Mouse (Mus musculus) yolk sac, embryonic 10.5 days (tissue): ENCODE measurements around the gene Dlg2.

Source experiments
- DNase-seq: peaks from one replicate; pipeline ENCODE4 v3.0.0-alpha.2; 2017; ENCODE audit warnings: low spot score

Gene Dlg2

DNA sequence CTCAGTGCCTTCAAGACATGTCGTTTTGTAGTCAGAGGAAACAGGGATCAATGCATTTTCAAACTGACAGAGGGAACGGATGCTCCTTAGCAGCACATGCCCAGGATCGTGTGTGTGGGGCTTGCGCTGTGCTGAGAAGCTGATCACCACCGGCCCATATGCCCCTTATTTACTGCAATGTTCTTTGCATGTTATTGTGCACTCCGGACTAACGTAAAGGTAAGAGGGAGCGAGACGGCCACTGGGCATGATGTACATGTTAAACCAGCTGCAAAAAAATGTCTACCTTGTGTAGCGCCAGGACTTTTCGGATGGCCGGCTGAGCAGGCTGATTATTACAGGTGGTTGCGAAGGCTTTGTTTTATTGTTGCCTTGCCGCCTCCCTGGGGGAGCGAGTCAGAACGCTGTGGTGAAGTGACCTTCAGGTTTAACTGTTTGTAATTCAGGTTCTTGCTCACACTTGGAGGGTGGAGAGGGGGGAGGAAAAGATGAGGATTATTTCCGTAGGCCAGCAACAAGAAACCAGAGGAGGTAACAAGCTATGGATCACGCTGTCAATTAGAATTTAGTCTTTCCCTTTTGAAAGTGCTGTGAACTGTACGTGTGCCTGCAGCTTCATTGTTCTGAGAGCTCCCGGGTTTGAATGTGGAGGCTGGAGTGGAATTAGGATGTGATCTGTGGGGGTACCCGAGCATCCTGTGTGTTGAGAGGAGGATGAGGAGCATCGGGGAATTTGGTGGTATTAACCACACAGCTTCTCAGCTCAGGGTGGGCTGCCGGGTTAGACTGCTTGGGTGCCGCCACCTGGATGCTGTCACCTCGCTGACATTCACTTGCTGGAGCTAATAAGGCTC lies 614.6 kb downstream of the Dlg2 start:
- DNase-seq = no peak

GRCm38 (mm10) chr7:91096467-91096866 lies 620.0 kb downstream of the Dlg2 start:
- DNase-seq = no peak

- no peak for DNase-seq
Observed at GRCm38 (mm10) chr7:91098521-91098920, 622.0 kb downstream of the Dlg2 start.

GRCm38 (mm10) chr7:91109575-91109974 lies 633.1 kb downstream of the Dlg2 start:
- DNase-seq = no peak

GRCm38 (mm10) chr7:91132128-91132527 lies 655.7 kb downstream of the Dlg2 start:
- DNase-seq = no peak

DNA sequence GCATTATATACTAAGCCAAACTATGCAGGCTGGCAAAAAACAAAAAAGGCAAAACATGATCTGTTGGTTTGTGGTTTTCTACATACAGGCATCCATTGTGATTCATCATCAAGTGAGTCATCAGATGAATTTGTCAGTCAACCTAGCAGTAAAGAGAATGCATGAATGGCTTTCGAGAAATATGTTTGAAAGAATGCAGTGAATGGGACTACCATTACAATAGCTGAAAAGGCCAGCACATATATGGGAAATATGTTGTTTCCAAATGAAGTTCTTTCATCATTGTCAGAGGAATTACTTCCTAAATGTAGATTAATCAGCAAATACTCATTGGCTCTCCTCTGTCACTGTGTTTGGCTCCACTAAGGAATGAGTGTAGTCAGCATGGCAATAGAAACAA lies 677.6 kb downstream of the Dlg2 start:
- DNase-seq = no peak

DNA sequence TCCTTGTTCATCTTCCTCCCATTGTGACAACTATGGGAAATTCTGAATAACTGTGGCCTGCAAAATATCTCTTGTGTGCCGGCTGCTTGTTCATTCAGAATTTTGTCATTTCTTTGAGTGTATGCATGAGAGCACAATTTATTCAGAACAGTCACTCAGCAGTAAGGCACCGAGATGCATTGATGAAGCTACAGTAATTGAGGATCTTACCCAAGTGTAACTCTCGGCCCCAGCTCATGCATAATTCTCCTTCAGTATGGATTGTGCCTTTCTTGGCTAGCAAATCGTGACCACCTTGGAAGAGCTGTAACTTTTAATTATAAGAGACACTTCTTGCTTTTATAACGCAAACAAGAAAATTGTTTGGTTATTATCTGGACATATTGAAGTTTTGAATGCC lies 682.7 kb downstream of the Dlg2 start:
- DNase-seq = no peak

DNA sequence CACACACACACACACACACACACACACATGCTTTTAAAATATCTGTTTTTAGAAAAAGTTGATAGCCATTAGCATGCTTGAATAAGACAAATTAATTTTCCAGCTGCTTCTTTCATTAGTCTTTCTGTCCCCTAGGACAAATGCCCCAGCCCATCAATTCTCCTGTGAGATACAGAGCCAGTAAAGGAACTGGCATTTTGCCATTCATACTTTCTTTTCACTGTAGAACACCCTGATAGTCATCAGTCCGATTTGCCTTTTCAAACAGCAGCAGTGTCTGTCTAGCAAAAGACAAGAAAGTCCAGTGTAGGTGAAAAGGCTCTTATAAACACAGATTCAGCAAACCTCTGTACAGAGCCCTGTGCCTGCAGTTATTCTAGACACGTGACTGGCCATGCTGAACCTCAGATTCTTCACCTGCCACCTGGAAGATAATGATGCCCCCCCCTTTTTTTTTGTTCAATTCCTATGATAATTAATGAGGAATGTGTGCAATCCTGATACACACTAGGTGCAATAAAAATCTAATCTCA lies 685.2 kb downstream of the Dlg2 start:
- DNase-seq = no peak

DNA sequence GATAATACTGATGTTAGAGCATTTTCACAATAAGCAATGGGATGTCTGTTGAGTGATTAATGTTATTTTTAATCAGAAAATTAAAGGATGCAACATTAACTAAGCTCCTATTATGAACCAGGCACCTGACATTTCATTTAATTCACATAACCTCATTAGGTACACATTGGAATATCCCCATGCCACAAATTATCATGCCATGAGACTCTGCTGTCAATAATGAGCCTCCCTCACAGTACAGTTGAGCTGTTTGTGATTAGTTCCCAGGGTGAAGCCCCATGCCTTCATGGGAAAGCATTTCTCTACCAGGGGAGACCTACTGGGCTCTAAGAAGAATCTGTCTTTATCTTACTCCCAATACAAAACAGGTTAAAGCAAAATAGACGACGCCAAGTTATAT lies 697.1 kb downstream of the Dlg2 start:
- DNase-seq = no peak

DNA sequence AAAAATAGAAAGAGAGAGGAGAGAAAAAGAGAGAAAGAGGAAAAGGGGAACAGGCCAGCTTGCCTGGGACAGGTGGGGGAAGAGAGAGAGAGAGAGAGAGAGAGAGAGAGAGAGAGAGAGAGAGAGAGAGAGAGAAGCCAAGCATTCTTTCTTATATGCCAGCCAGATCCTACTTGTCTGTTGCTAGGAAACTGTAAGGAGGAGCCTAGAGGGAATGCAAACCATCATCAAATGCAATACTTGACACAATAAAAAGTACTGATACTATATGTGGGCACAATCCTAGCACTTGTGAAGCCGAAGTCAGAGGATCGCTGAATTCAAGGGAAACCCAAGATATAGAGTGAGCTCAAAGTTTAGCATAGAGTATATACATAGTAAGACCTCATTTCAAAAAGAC lies 711.7 kb downstream of the Dlg2 start:
- DNase-seq = no peak

- no peak for DNase-seq
Observed at GRCm38 (mm10) chr7:91199372-91199771, 722.9 kb downstream of the Dlg2 start.

- no peak for DNase-seq
Observed at GRCm38 (mm10) chr7:91208083-91208852, 731.8 kb downstream of the Dlg2 start.

- no peak for DNase-seq
Observed at GRCm38 (mm10) chr7:91208973-91209372, 732.5 kb downstream of the Dlg2 start.

DNA sequence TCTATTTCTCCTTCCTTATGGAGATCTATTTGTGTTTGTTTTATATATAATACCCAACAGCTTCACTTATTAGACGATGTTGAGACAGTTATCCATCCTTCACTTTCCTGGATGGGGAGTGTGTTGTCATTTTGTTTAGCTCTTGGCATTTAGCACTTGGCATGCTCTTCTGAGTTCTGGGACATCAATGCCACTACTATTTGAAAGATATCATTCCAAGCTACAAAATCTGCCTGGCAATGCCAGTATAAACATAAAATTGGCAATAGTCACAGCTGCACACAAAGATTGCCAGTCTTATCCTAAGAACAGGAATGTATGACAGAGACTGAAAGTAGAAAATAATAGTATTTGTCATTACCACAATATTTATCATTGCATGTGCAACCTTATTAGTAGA lies 735.8 kb downstream of the Dlg2 start:
- no peak for DNase-seq

GRCm38 (mm10) chr7:91214921-91215320 lies 738.4 kb downstream of the Dlg2 start:
- no peak for DNase-seq

GRCm38 (mm10) chr7:91218321-91218987 lies 742.0 kb downstream of the Dlg2 start:
- no peak for DNase-seq

DNA sequence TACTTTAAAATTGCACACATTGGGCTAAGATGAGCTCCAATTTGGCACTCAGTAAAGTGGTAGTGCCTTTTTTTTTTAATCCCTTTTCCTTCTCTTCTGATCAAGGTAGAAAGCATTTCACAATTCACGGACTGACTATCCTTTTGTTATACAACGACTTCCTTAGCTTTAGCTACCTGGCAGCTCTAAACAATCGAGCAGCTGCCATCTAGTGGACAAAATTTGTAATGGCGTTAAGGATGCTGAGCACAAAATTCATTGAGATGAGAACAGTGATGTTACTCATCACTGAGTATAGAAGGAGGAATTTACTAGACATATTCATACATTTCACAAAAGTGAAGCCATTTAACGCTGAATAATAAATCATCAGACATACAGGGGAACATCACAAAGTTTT lies 750.0 kb downstream of the Dlg2 start:
- DNase-seq = peak; percentile 6

DNA sequence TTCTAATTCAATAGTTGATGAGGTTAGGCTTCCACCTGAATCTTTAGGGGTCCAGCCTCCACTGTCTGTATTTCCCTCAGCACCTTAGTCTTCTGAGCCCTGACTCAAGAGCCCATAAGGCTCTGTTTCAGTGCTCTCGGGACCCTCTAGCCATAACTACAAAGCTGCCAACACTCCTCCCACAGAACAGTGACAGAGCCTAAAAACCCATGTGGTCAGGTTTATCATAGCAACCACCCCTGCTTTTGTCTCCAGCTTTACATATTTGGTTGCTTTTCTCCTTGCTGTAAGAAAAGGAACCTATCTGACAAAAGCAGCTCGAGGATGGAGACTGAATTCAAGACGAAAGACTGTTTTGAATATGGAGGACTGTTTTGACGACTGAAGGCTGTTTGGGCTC lies 765.2 kb downstream of the Dlg2 start:
- DNase-seq = no peak

GRCm38 (mm10) chr7:91261672-91262030 lies 785.2 kb downstream of the Dlg2 start:
- DNase-seq = no peak

GRCm38 (mm10) chr7:91262031-91262951 lies 785.8 kb downstream of the Dlg2 start:
- DNase-seq = no peak

DNA sequence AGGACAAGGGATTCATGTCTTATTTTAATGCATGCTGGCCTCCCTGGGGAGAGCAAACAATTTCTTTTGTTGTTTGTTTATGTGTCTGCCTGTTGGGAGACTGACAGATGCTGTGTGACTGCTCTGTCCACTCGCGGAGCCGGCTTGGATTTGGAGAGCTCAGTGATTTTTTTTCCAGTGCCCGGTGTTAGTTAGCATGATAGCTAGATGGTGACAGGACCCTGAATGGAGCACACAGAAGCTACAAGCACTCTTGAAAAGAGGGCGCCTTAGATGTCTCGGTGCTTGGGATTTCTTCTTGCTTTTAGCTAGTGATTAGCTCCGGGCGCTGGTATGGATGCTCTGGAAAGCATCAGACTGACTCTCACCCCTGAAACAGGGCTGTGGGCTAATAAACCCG lies 786.5 kb downstream of the Dlg2 start:
- DNase-seq = no peak

DNA sequence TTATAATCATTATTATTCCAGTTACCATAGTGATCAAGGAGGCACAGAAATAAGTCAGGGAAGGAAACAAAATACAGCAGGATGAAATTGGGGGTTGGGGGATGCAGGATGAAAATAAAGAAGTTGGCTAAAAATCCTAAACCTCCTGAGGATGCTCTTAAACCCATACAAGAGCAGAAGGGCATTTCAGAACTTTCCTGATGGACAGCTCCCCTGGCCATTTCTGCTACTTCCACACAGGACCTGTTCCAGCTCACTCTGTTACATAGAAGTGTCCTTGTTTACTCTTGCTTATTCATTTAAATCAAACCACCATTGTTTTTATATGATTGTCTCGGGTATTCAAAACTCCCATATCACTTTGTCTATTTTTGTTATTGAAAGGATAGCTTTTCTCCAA lies 791.3 kb downstream of the Dlg2 start:
- no peak for DNase-seq
